ENCODE assay signal across 30 mouse cellular contexts in the genomic region with DNA sequence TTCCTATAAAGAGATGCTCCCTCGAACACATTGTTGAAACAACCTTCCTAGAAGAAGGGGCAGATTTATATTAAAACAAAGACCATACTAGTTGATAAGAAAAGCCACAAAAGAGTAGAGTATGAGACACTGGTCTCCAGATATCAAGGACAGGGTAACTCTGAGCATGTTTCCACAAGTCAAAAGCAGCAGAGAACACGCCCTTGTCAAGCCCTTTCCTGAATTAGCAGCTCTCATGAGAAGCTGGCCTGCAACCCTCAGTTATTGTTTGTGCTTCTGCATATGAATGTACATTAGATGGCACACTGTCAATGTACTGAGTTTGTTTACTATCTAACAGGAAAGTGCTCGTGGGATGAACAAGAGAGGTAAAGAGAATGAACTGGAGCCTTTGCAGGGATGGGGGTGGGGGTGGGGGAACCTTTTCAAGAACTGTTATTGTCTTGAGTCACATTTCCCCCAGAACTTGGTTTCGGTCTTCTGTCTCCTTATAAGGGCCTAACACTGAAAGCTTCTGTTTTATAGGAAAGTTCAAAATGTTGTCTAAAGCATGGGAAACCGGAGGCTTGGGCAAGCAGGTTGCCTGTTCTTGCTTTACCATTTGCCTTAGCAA.
DNase-seq lines count a peak whose midpoint lies in the region; TF ChIP-seq lines count a peak whose summit lies in the region.
"Had no signal": no experiment of that assay in that cellular context is flagged by ENCODE, and none has a peak within 500 bp of the region (broad histone marks: within the 10 kb centered on the region; RNA-seq: fewer than 3 reads in every experiment).

No protein-coding gene starts in this region.

- no peak for TF ChIP-seq POLR2A in embryonic fibroblast, embryonic 13.5 days (IDR thresholded peaks at IDR 0.05; ENCODE audit: low read depth, low read length)

- peaks cover 6% of the 10 kb centered on the region; the same call in 1 of the 2 replicates for H3K4me1 ChIP-seq in embryonic fibroblast, embryonic 13.5 days (ENCODE audit: control insufficient read depth, insufficient read depth, low read length)
- H3K4me1 ChIP-seq: embryonic facial prominence, embryonic 13.5 days; heart, embryonic 13.5 days; limb, embryonic 10.5 days; limb, embryonic 15.5 days had no signal

- intact Hi-C loops in gastrocnemius, postnatal 36 days (cut with DNase I), result no loop called here

- peak; percentile 58 to 69 for DNase-seq in urinary bladder, adult 18-20 months (ENCODE audit: low spot score in 2 of 2)
- no peak for DNase-seq in urinary bladder, postnatal 10 days (ENCODE audit: low spot score)
- DNase-seq in CD4-positive, CD25-positive, alpha-beta regulatory T cell, adult 2 months (ENCODE audit: low read depth, low spot score), result peak; percentile 59
- peak; percentile 36 for DNase-seq in urinary bladder, postnatal 25 days (ENCODE audit: low spot score)
- no peak for DNase-seq in neural tube, embryonic 10.5 days (ENCODE audit: extremely low spot score, low spot score)
- DNase-seq in gastrocnemius, postnatal 36 days, result no peak
- DNase-seq in adrenal gland, adult 18-20 months (ENCODE audit: low spot score in 2 of 2), result no peak
- DNase-seq: adrenal gland, postnatal 10 days; cerebellum, adult 11-12 months; cerebellum, adult 9-11 months; embryo, embryonic 11 days; gastrocnemius, adult 2 months; heart, postnatal 10 days; kidney, adult 18-20 months; layer of hippocampus, adult 9-11 months; liver, embryonic 13.5 days; lung, adult 2 months; lung, postnatal 36 days; right cerebral cortex, postnatal 14 days; thymus, adult 18-20 months; thymus, postnatal 36 days had no signal

- H3K4me3 ChIP-seq in embryonic fibroblast, embryonic 13.5 days (ENCODE audit: insufficient read depth, low read length), result no peak overlapping the region
- H3K4me3 ChIP-seq: embryonic facial prominence, embryonic 13.5 days; erythroblast, embryonic 14.5 days; gastrocnemius, adult 2 months; heart, embryonic 13.5 days; limb, embryonic 10.5 days; limb, embryonic 15.5 days; liver, embryonic 13.5 days; myocyte had no signal

- no peak for TF ChIP-seq CTCF in embryonic fibroblast, embryonic 13.5 days (IDR thresholded peaks at IDR 0.05; ENCODE audit: borderline replicate concordance, insufficient read depth, low read length)

- H3K27ac ChIP-seq in embryonic fibroblast, embryonic 13.5 days (ENCODE audit: insufficient read depth, low read length), result peak overlapping the region; percentile 72
- H3K27ac ChIP-seq: embryonic facial prominence, embryonic 13.5 days; gastrocnemius, adult 2 months; heart, embryonic 13.5 days; hindbrain, embryonic 14.5 days; kidney, postnatal 0 days; limb, embryonic 10.5 days; limb, embryonic 15.5 days; liver, embryonic 13.5 days had no signal

Comparison
In these comparisons a context has a peak if more than half of its experiments do, and no peak if none do; other contexts are left out.
1. DNase-seq: peak in urinary bladder, adult 18-20 months (2 of 2), CD4-positive, CD25-positive, alpha-beta regulatory T cell, adult 2 months (single experiment) and urinary bladder, postnatal 25 days (single experiment); none in urinary bladder, postnatal 10 days (single experiment), neural tube, embryonic 10.5 days (single experiment), gastrocnemius, postnatal 36 days (0 of 2) and adrenal gland, adult 18-20 months (0 of 2).